Mouse (Mus musculus): ENCODE measurements around the gene Ahnak. TPM values are rescaled to one million over a fixed set of nuclear protein-coding genes. Genes with fewer than 3 reads are reported as not detected.
"Not testable (repeated sequence)": the region's sequence is repeated elsewhere in the genome, so short reads cannot be mapped to it uniquely, and the experiment has no call there.

Gene Ahnak
- polyA plus RNA-seq, 1 experiment from 2014 or later = 4.9 TPM

- H3K36me3 ChIP-seq = no peaks in the 10 kb centered on the region
- no peak overlapping the region for H3K9ac ChIP-seq (replicated peaks)
- WGBS = 90% methylated on average over 4 of the region's 4 CpGs
- no peak overlapping the region for H3K27ac ChIP-seq
- H3K27me3 ChIP-seq = no peaks in the 10 kb centered on the region
- H3K9me3 ChIP-seq = no peaks in the 10 kb centered on the region
- no peak overlapping the region for H3K4me2 ChIP-seq (replicated peaks)
- no peaks in the 10 kb centered on the region for H3K4me1 ChIP-seq (replicated peaks)
- H3K4me3 ChIP-seq (replicated peaks) = no peak overlapping the region
- ATAC-seq = no peak
Observed at GRCm38 (mm10) chr19:8999223-8999622, 10.1 kb downstream of the Ahnak start.

GRCm38 (mm10) chr19:9006915-9007314 is 17.8 kb downstream of the Ahnak start:
- not testable (repeated sequence) for H3K4me2 ChIP-seq (replicated peaks); H3K27ac ChIP-seq; H3K4me1 ChIP-seq (replicated peaks); H3K9ac ChIP-seq (replicated peaks); ATAC-seq; H3K4me3 ChIP-seq (replicated peaks); H3K27me3 ChIP-seq; H3K36me3 ChIP-seq; H3K9me3 ChIP-seq
- WGBS = 91% methylated on average over 2 of the region's 2 CpGs

GRCm38 (mm10) chr19:9019298-9019697 is 30.2 kb downstream of the Ahnak start:
- H3K27me3 ChIP-seq = no peaks in the 10 kb centered on the region
- no peaks in the 10 kb centered on the region for H3K4me1 ChIP-seq (replicated peaks)
- H3K4me2 ChIP-seq (replicated peaks) = no peak overlapping the region
- H3K27ac ChIP-seq = no peak overlapping the region
- no peak overlapping the region for H3K9ac ChIP-seq (replicated peaks)
- WGBS = 87% methylated on average over 3 of the region's 3 CpGs
- H3K36me3 ChIP-seq = no peaks in the 10 kb centered on the region
- ATAC-seq = no peak
- H3K9me3 ChIP-seq = no peaks in the 10 kb centered on the region
- H3K4me3 ChIP-seq (replicated peaks) = no peak overlapping the region

GRCm38 (mm10) chr19:9023021-9023778 is 34.1 kb downstream of the Ahnak start:
- 53% methylated on average over 11 of the region's 11 CpGs for WGBS
- ATAC-seq = no peak
- Histone ChIP-seq H3K4me1 (replicated peaks) (peaks cover 11% of the 10 kb centered on the region), H3K27ac (no peak overlapping the region), H3K4me2 (replicated peaks) (no peak overlapping the region), H3K9ac (replicated peaks) (no peak overlapping the region), H3K27me3 (no peaks in the 10 kb centered on the region), H3K9me3 (no peaks in the 10 kb centered on the region), H3K36me3 (no peaks in the 10 kb centered on the region), H3K4me3 (replicated peaks) (no peak overlapping the region)

GRCm38 (mm10) chr19:9025562-9026257 is 36.6 kb downstream of the Ahnak start:
- Histone ChIP-seq H3K4me3 (replicated peaks) (no peak overlapping the region), H3K27me3 (no peaks in the 10 kb centered on the region), H3K27ac (no peak overlapping the region), H3K4me1 (replicated peaks) (peaks cover 11% of the 10 kb centered on the region), H3K36me3 (no peaks in the 10 kb centered on the region), H3K9me3 (no peaks in the 10 kb centered on the region), H3K9ac (replicated peaks) (no peak overlapping the region), H3K4me2 (replicated peaks) (no peak overlapping the region)
- no peak for ATAC-seq
- WGBS = 89% methylated on average over 5 of the region's 5 CpGs

GRCm38 (mm10) chr19:9026634-9027033 is 37.5 kb downstream of the Ahnak start:
- no peak overlapping the region for H3K4me2 ChIP-seq (replicated peaks)
- ATAC-seq = 0 out of 2 replicates have a peak, but pooled peaks have one; percentile 62
- H3K36me3 ChIP-seq = no peaks in the 10 kb centered on the region
- H3K4me1 ChIP-seq (replicated peaks) = peaks cover 11% of the 10 kb centered on the region
- H3K9me3 ChIP-seq = no peaks in the 10 kb centered on the region
- no peak overlapping the region for H3K4me3 ChIP-seq (replicated peaks)
- H3K27me3 ChIP-seq = no peaks in the 10 kb centered on the region
- no peak overlapping the region for H3K9ac ChIP-seq (replicated peaks)
- 86% methylated on average over 4 of the region's 4 CpGs for WGBS
- H3K27ac ChIP-seq = peak overlapping the region; percentile 1; the same call in 1 of the 2 replicates

- Histone ChIP-seq H3K27me3 (no peaks in the 10 kb centered on the region), H3K36me3 (no peaks in the 10 kb centered on the region), H3K4me3 (replicated peaks) (no peak overlapping the region), H3K9ac (replicated peaks) (no peak overlapping the region), H3K4me1 (replicated peaks) (peaks cover 11% of the 10 kb centered on the region), H3K4me2 (replicated peaks) (no peak overlapping the region), H3K9me3 (no peaks in the 10 kb centered on the region), H3K27ac (peak overlapping the region; percentile 44; the same call in 1 of the 2 replicates)
- 15% methylated on average over 5 of the region's 5 CpGs for WGBS
- peak; percentile 75 for ATAC-seq
Observed at GRCm38 (mm10) chr19:9027795-9028194, 38.7 kb downstream of the Ahnak start.

GRCm38 (mm10) chr19:9028375-9028774 is 39.3 kb downstream of the Ahnak start:
- Histone ChIP-seq H3K4me2 (replicated peaks) (no peak overlapping the region), H3K9me3 (no peaks in the 10 kb centered on the region), H3K27me3 (no peaks in the 10 kb centered on the region), H3K27ac (no peak overlapping the region), H3K9ac (replicated peaks) (no peak overlapping the region), H3K4me3 (replicated peaks) (no peak overlapping the region), H3K4me1 (replicated peaks) (peaks cover 11% of the 10 kb centered on the region), H3K36me3 (no peaks in the 10 kb centered on the region)
- WGBS = 72% methylated on average over 3 of the region's 3 CpGs
- ATAC-seq = no peak

- WGBS = 86% methylated on average over 2 of the region's 2 CpGs
- H3K36me3 ChIP-seq = no peaks in the 10 kb centered on the region
- no peak overlapping the region for H3K4me2 ChIP-seq (replicated peaks)
- H3K4me1 ChIP-seq (replicated peaks) = peaks cover 11% of the 10 kb centered on the region
- no peak for ATAC-seq
- H3K9ac ChIP-seq (replicated peaks) = no peak overlapping the region
- no peaks in the 10 kb centered on the region for H3K27me3 ChIP-seq
- H3K27ac ChIP-seq = no peak overlapping the region
- no peak overlapping the region for H3K4me3 ChIP-seq (replicated peaks)
- H3K9me3 ChIP-seq = no peaks in the 10 kb centered on the region
Observed at GRCm38 (mm10) chr19:9029640-9030262, 40.7 kb downstream of the Ahnak start.

GRCm38 (mm10) chr19:9032502-9033129 is 43.5 kb downstream of the Ahnak start:
- peaks cover 5% of the 10 kb centered on the region for H3K4me1 ChIP-seq (replicated peaks)
- no peak for ATAC-seq
- H3K27me3 ChIP-seq = no peaks in the 10 kb centered on the region
- H3K36me3 ChIP-seq = no peaks in the 10 kb centered on the region
- WGBS = 50% methylated on average over 7 of the region's 7 CpGs
- no peak overlapping the region for H3K4me3 ChIP-seq (replicated peaks)
- no peak overlapping the region for H3K27ac ChIP-seq
- no peak overlapping the region for H3K9ac ChIP-seq (replicated peaks)
- H3K4me2 ChIP-seq (replicated peaks) = no peak overlapping the region
- no peaks in the 10 kb centered on the region for H3K9me3 ChIP-seq

- H3K36me3 ChIP-seq = no peaks in the 10 kb centered on the region
- no peak overlapping the region for H3K27ac ChIP-seq
- no peaks in the 10 kb centered on the region for H3K9me3 ChIP-seq
- no peak overlapping the region for H3K9ac ChIP-seq (replicated peaks)
- ATAC-seq = no peak
- WGBS = 75% methylated on average over 9 of the region's 9 CpGs
- H3K4me2 ChIP-seq (replicated peaks) = no peak overlapping the region
- no peak overlapping the region for H3K4me3 ChIP-seq (replicated peaks)
- H3K27me3 ChIP-seq = no peaks in the 10 kb centered on the region
- no peaks in the 10 kb centered on the region for H3K4me1 ChIP-seq (replicated peaks)
Observed at GRCm38 (mm10) chr19:9033412-9034340, 44.6 kb downstream of the Ahnak start.
